ENCODE assay signal across 8 mouse cellular contexts in genomic region chr14:55788256-55789050, GRCm38 (mm10). TPM values are rescaled to one million over a fixed set of nuclear protein-coding genes. Genes with fewer than 3 reads are reported as not detected.
A peak's percentile ranks its signal among the peaks of the same experiment; 100 is the strongest.
DNase-seq lines count a peak whose midpoint lies in the region; ATAC-seq lines count a peak whose summit lies in the region.

Ripk3 (minus strand) TSS chr14:55788865.

- H3K4me1 ChIP-seq in heart, embryonic 14.5 days (ENCODE audit: control insufficient read depth in 2 of 2, insufficient read depth in 2 of 2, low read length in 2 of 2): peaks cover 11% of the 10 kb centered on the region in 2 experiments
- H3K4me1 ChIP-seq in stomach, embryonic 14.5 days (ENCODE audit: control insufficient read depth, insufficient read depth, low read length): peaks cover 7% of the 10 kb centered on the region; the same call in 1 of the 2 replicates

- no peak within 1 kb of the TSS for H3K27ac ChIP-seq in heart, embryonic 14.5 days (replicated peaks in 1 of 2; ENCODE audit: control insufficient read depth in 1 of 2, insufficient read depth in 1 of 2, low read depth in 2 of 2, low read length in 2 of 2)
- H3K27ac ChIP-seq in macrophage: peak within 1 kb of the TSS; percentile 31
- no peak within 1 kb of the TSS for H3K27ac ChIP-seq in stomach, embryonic 14.5 days (ENCODE audit: low read length)

- 4% methylated on average over 40 of the region's 40 CpGs for WGBS in heart, embryonic 14.5 days
- WGBS in macrophage (ENCODE audit: missing documents): 5% methylated on average over 40 of the region's 40 CpGs
- WGBS in stomach, embryonic 14.5 days: 4% methylated on average over 40 of the region's 40 CpGs

- H3K9me3 ChIP-seq in heart, embryonic 14.5 days (ENCODE audit: control insufficient read depth, low read length): no peaks in the 10 kb centered on the region
- H3K9me3 ChIP-seq in stomach, embryonic 14.5 days (ENCODE audit: control insufficient read depth, low read depth, low read length): no peaks in the 10 kb centered on the region

- peak within 1 kb of the TSS; percentile 32; the same call in 1 of the 2 replicates for H3K9ac ChIP-seq in heart, embryonic 14.5 days (ENCODE audit: low read length)
- H3K9ac ChIP-seq in stomach, embryonic 14.5 days (replicated peaks; ENCODE audit: low read depth, low read length): peak within 1 kb of the TSS; percentile 34

- no peaks in the 10 kb centered on the region for H3K36me3 ChIP-seq in heart, embryonic 14.5 days (ENCODE audit: control insufficient read depth, insufficient read depth, low read length)
- H3K36me3 ChIP-seq in macrophage (ENCODE audit: inconsistent target): no peaks in the 10 kb centered on the region
- no peaks in the 10 kb centered on the region for H3K36me3 ChIP-seq in stomach, embryonic 14.5 days (ENCODE audit: control insufficient read depth, insufficient read depth, low read length)

- no peak for ATAC-seq in heart, embryonic 14.5 days (ENCODE audit: insufficient number of reproducible peaks, insufficient read depth, low FRiP score, low read depth)
- ATAC-seq in stomach, embryonic 14.5 days (ENCODE audit: insufficient number of reproducible peaks, insufficient read depth, low FRiP score, low read depth): peak; percentile 19; the same call in 1 of the 2 replicates

- DNase-seq in gastrocnemius, adult 18-20 months (ENCODE audit: low spot score): peak; percentile 22
- DNase-seq in gastrocnemius, postnatal 14 days: no peak
- DNase-seq in embryo, embryonic 11 days: peak; percentile 61
- peak; percentile 45 for DNase-seq in kidney, postnatal 14 days
- DNase-seq in left cerebral cortex, postnatal 36 days (ENCODE audit: low spot score in 2 of 2): no peak

- peak within 1 kb of the TSS; percentile 38 to 54 for H3K4me3 ChIP-seq in heart, embryonic 14.5 days (ENCODE audit: control insufficient read depth in 1 of 2, insufficient read depth in 1 of 2, low read depth in 1 of 2, low read length in 2 of 2)
- H3K4me3 ChIP-seq in macrophage (ENCODE audit: inconsistent target): peak within 1 kb of the TSS; percentile 73
- peak within 1 kb of the TSS; percentile 45 for H3K4me3 ChIP-seq in stomach, embryonic 14.5 days (ENCODE audit: low read depth, low read length)

- H3K27me3 ChIP-seq in heart, embryonic 14.5 days (ENCODE audit: control insufficient read depth, insufficient read depth, low read length): peaks cover 50% of the 10 kb centered on the region
- H3K27me3 ChIP-seq in stomach, embryonic 14.5 days (ENCODE audit: control insufficient read depth, insufficient read depth, low read length): peaks cover 6% of the 10 kb centered on the region

- H3K79me2 ChIP-seq in macrophage (ENCODE audit: inconsistent target): no peaks in the 10 kb centered on the region

- intact Hi-C loops in gastrocnemius, postnatal 14 days (cut with DNase I; ENCODE audit: low total_unique reads): no loop called here
- intact Hi-C loops in left cerebral cortex, postnatal 36 days (cut with DNase I): no loop called here

- peak within 1 kb of the TSS; percentile 74 for H3K4me2 ChIP-seq in heart, embryonic 14.5 days (ENCODE audit: low read length)
- peak within 1 kb of the TSS; percentile 68 for H3K4me2 ChIP-seq in stomach, embryonic 14.5 days (replicated peaks; ENCODE audit: low read depth, low read length)

RNA-seq across cellular contexts. Expression of gene Ripk3, which starts in this region (rescaled TPM):
- 1 to 10 TPM; 1.6 to 2.5 TPM for total RNA-seq in gastrocnemius, adult 18-20 months (2021)
- 1 to 10 TPM; 2.4 to 2.6 TPM for total RNA-seq in gastrocnemius, postnatal 14 days (2021)
- polyA plus RNA-seq in heart, embryonic 14.5 days (2014; fragmentation: Nextera tagmentation; extraction: Ambion mirVana): 13.6 and 16.1 TPM in 2 replicates
- total RNA-seq in macrophage (2018; cell fraction: chromatin; rRNA removed): 10 to 100 TPM in 25 of 26 experiments, 1 to 10 TPM in 1; 6.2 to 29.8 (median 17.8) TPM
- 10 to 100 TPM; 12.7 to 18.6 (median 16.5) TPM for total RNA-seq in macrophage (2018; cell fraction: cytosol; rRNA removed)
- 10 to 100 TPM; 12.5 to 38.8 (median 17.8) TPM for total RNA-seq in macrophage (2018; cell fraction: nucleus; rRNA removed)
- 11.7 to 24.6 TPM (median 17.7 TPM) in 3 replicates for polyA plus RNA-seq in macrophage (2018)
- 25.3 and 32.3 TPM in 2 replicates for polyA plus RNA-seq in stomach, embryonic 14.5 days (2014; fragmentation: Nextera tagmentation; extraction: Ambion mirVana)
- under 1 TPM in 1 of 2 experiments, not detected in 1; 0.89 TPM for total RNA-seq in left cerebral cortex, postnatal 36 days (2021)

Comparison
In these comparisons a context has a peak if more than half of its experiments do, and no peak if none do; other contexts are left out.
1. DNase-seq: peak in gastrocnemius, adult 18-20 months (single experiment), embryo, embryonic 11 days (single experiment) and kidney, postnatal 14 days (single experiment); none in gastrocnemius, postnatal 14 days (single experiment) and left cerebral cortex, postnatal 36 days (0 of 2).
2. Peak in every context shown above with its lines, with median percentiles within 50 percentile points of each other: H3K4me3 ChIP-seq.